Mouse (Mus musculus): ENCODE results near the gene 2010111I01Rik.

DNA sequence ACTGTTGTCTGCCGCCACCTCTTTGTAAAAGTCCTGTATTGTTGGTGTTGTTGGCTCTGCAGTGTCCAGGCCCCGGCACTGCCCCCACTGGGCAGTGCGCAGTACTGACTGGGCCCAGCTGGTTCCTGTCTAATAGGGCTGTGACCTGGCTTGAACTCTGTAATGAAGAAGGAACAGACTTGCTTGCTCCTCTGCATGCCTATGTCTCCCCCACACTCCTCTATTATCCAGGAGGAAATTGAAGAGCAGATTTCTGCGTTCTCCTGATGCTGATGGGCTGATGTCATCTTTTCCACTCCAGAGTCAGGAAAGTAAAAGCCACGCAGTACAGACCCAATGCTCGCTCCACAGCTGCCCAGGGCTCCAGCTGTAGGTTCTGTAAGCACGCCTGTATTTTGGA lies 292.1 kb downstream of the 2010111I01Rik start:
- no peak for TF ChIP-seq CHD2 (IDR thresholded peaks at IDR 0.05; ENCODE audit: low read depth, low read length)
- no peak for TF ChIP-seq HCFC1 (IDR thresholded peaks at IDR 0.05; ENCODE audit: borderline replicate concordance, insufficient read depth, low read length)
- no peak for TF ChIP-seq ZC3H11A (IDR thresholded peaks at IDR 0.05; ENCODE audit: borderline replicate concordance, low read depth, low read length)
- no peak for TF ChIP-seq MAFK (IDR thresholded peaks at IDR 0.05; ENCODE audit: insufficient read depth, low read depth, low read length)
- TF ChIP-seq ZNF384 (IDR thresholded peaks at IDR 0.05; ENCODE audit: low read depth, low read length), result no peak
